Mouse (Mus musculus) natural killer cell, adult 2 months (primary cell): Measurements from ENCODE around the gene Ergic1.

Experiments used
- DNase-seq, 2 experiments: peaks; one replicate each; pipeline ENCODE4 v3.0.0; 2022; ENCODE audit warnings: low spot score in 2 of 2

Ergic1 gene

DNA sequence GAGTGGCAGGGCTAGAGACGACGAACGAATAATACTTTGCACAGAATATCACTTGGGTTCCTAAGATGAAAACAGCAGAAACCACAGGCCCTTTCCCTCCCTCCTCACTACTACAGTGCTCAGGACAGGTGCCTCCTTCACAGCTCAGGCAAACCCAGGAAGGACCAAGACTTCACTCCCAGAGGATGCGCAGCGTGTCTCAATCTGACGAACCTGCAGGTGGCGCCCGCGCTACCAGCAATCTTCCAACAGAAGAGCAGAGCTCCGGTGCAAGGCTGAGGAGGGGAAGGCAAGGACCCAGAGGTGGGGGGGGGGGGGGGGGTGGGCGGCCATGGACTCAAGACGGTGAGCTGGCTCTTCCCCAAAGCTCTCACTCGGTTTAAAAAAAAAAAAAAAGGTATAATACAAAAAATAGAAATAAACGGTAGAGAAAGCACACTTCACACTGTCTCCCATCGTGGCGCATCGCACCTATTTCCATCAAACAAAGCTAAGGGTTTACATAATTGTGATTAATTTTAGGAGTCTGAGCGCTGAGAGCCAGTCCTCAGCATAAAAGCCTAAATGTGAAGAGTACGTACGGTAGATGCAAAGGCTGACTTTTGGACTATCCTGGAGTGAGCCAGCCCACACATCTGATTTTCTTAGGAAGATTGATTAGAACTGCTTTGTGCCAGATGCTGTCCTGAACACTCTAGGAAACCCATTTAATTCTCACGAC, 99.1 kb downstream of the Ergic1 start:
- DNase-seq: peak; percentile 59 to 74

DNA sequence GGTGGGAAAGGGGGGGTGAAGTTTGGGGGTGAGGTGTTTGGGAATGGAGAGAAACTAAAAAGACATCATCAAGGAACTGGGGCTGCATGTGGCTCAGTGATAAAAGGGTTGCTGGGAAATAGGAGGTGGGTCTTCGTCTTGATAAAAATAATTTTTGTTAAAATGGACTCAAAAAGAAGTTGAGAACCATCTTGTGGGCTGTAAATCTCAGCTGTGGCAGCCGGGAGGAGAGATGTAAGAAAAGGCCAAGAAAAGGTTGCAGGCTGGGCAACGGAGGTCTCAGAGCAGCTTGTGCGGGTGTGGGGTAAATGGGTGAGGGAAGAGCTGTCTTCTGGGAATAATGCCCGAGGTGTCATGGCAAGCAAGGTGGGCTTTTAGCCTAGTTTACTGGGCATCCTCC, 100.9 kb downstream of the Ergic1 start:
- no peak for DNase-seq

DNA sequence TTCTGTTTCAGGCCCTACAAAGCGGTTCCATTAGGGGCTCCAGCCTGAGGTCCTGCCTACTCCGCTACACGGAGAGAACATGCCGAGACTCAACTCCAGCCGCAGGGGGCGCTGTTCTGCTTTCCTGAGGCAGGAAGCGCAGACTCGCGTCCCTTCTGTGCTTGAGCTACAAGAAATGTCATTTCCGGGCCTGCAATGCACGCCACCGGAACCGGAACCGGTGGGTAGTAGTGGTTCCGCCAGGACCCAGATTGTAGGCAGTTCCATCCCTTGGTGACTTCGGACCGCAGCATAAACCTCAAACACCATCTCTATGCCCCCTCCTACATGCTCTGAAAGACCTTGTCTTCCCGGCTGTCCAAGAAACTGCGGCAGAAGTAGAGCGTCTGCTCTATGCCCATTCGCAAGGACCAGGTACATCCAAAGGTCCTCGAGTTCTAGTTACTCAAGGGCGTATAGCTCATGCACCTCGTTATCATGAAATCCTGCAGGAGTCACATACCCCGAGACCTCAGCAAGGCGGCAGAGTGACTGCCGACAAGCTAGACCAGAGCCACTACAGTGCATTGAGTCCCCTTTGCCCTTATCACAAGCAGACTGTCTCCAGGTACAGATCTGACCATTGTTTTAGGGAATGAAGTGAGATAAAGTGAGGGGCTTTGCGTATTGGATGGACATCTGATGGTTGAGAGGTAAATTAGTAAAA, 101.8 kb downstream of the Ergic1 start, which contains the start of gene Atp6v0e:
Gene Atp6v0e, plus strand, starts transcription at position 254 of the 706 bp plus-strand sequence.
- peak; percentile 90 to 94 for DNase-seq

DNA sequence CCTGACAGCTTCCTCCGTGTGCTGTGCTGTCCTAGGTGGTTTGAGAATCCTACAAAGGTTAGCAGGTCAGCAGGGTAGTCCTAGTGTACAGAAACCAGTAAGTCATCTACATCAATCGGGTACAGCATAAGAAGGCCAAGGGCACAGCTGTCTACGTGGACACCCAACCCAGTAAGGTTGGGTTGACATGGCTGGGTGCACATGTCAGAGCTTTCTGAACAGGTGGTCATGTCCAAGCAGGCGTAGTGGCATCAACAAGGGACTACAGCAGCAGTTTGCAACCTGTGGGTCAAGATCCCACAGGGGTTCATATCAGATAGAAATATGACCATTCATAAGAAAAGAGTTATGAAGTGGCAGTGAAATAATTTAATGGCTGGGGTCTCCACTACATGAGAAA, 104.3 kb downstream of the Ergic1 start:
- DNase-seq: no peak

DNA sequence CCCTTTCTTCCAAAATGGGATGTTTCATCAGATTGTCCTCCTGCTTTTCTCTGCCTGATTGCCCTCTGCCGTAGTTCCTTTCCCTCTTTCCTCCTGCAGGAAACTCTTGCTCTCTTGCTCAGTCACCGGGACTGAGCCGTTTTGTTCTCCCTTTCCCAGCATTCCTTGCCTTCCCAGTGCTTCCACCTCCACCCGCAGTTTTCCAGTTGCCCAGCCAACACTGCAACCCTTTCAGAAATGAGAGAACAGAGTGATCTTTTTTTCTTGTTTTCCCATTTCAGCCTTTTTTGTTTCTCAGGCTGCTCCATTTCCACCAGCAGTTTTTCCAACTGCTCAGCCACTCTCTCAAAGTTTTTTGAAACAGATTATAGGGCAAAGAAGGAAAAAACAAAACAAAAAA, 110.0 kb downstream of the Ergic1 start:
- DNase-seq: no peak

DNA sequence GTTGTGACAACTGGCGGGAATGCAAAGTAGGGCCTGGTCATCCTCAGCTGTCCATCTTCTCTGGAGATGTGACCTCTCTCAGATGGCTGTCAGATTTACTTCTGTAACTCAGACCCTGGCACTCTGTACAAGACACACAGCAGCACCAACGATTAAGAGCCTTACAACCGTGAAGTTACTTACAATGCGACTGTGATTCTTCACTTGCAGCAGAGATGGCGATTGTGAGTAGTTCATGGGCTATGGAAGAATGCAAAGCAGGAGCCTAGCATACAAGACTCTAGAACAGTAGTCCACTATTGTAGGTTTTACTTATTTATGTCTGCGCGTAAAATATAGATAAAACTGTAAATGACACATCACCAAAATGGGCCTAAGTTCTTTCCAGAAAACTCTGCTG, 114.6 kb downstream of the Ergic1 start:
- no peak for DNase-seq

DNA sequence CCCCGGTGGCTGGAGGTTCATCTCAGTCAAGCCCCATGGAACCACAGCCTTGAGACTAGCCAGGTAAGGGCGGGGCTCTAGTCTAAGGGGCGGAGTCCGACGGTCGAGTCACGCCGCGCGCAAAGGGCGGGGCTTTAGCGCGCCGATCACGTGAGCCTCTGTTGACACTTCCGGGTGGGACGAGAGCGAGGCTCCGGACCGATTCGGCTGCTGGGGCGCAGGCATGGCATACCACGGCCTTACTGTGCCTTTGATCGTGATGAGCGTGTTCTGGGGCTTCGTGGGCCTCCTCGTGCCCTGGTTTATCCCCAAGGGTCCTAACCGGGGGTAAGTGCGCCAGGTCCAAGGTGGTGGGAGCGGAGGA, 114.9 kb downstream of the Ergic1 start:
- DNase-seq: peak; percentile 87 to 92

DNA sequence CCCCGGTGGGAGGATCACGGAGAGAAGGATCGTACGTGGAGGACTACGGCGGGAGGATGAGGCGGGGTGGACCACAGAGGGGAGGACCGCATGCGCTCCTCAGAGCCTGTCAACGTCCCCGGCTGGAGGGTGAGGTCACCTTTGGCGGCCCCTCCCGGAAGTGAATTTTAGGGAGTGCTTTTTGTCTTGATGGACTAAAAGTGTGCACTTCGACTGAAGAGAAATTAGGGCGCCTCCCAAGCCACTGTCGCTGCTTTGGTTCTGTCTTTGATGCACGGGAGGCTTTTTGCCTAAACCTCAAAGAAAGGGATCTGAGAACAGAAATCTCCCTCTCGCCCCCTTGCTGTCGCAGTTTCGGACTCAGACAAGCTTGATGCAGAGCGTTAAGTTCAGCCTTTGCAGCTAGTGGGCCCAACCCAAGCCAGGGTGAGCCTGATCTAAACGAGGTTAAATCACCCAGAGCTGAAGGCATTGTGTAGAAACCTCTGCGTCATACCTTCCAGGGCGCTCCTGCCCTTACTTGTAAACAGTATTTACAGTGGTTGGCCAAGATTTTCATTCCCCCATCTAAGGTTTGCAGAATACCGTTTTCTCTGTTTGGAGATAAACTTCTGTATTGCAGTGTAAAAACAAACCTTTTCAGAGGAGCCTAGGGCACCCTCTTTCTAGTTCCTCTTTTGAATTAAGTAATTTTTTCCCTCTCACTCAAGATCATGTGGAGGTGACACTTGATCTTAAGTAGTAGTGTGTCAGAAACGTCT, 115.5 kb downstream of the Ergic1 start:
- peak in 1 of 2 experiments; percentile 62 for DNase-seq

DNA sequence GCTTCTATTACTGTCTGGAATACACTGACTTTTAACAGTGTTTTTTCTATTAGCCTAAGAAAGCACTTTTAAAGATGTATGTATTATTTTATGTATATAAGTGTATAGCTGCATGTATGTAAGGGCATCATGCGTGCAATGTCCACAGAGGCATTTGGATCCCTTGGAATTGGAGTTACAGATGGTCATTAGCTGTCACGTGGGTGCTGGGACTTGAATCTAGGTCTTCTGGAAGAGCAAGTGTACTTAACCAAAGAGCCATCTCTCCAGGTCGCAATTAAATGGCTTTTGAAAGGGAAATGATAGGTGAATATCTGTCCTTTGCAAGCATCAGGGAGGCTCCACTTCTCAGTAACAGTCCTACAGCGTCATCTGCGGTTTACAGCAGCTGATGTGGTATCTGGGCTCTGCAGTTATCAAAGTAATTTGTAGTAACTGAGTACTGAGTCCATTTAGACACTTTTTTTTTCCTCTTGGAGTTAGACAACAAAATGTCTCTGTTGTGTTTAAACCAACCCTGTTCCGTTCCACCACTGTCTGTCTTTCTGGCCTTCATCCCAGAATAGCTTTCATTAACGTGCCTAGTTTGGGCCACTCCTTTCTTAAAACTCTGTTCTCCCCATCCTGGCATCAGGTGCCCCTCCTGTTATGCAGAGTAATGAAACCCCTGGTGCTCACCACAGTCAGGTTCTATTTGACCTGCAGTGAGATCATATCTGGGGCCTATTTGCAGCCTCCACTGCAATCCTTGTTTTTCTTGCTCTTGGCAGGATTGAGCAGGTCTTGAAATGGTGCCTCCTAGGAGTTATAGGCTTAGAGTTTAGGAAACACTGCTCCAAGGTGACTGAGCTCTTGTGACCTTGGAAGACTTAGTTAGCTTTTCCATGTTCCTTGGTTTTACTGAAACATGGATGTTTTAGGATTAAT, 116.7 kb downstream of the Ergic1 start:
- DNase-seq: peak in 1 of 2 experiments; percentile 23

DNA sequence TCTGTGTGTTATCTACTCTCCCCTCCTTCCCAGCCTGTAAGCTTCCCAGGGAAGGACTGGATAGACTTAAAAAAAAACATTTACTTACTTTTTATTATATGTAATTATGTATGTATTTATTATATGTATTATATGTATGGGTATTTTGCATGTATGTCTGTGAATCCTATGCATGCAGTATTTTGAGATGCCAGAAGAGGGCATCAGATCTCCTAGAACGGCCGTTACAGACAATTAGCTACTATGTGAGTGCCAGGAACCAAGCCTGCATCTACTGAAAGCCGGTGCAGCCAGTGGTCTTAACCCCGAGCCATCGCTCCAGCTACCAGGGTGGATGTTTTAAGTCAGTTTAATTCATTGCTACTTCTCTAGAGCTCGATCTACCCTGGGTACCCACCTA, 120.0 kb downstream of the Ergic1 start:
- DNase-seq: no peak

DNA sequence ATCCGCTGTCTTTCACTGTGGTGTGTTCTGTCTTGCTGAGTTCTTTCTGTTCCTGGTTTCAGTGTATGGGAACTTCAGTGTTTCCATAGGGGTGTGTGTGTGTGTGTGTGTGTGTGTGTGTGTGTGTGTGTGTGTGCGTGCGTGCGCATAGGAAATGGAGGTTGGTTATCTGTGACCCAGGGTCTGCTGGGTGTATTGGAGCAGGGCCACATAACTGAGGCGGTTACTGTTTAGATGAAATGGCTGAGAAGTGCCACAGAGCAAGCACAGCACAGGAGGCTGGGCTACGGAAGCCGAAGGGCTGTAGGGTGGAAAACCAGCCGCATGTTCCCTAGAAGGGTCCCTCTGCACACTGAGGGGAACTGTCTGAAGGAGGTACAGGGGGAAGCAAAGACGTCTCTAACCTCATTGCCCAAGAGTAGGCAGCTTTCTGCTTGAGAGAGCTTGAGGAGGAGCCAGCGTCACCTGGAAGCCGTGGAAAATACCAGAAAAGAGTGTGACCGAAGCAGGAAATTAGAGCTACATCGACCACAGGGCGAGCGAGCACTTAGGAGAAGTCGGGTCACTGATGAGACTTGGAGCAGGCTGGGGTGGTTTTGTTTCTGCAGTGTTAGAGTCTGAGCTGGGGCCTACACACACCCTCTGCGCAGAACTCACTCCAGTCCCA, 125.2 kb downstream of the Ergic1 start:
- DNase-seq: no peak

DNA sequence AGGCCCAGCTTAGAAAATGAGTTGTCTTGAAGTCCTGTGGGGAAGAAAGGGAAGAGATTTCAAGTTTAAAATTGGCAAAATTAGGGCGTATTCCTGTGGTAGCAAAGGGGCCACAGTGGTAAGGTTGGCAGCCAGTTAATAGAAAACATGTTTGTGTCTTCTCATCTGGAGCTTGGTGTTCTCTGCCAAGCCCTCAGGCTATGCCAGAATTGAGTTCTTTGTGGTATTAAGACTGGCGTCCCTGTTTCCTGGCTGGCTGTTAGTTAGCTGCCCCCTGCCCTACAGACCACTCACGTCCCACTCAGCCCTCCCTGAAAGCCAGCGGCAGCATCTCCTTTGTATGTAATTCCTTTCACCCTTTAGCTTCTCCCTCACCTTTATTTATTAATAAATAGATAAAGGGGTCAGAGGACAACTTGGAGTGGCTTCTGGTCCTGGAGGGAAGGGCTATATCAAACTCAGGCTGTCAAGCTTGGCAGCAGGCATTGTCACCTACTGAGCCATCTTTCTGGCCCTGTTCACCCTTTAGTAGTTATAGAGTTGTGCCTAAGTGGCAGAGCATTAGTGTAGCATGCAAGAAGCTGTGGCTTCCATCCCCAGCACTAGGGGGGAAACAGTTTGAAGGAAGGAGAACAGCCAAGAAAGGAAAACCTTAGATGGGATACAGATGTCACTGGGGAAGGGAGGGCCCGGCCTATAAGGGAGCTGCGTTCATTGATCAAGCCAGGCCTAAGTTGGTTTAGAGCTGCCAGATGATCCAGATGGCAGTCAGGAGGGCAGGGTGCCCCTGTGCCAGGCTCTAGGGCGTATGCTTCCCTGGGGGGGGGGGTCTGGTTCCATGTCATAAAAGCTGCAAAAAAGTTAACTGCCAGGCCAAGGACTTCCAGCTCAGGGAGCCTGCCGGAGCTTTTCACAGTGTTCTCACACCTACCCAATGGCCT, 127.8 kb downstream of the Ergic1 start:
- DNase-seq: no peak

DNA sequence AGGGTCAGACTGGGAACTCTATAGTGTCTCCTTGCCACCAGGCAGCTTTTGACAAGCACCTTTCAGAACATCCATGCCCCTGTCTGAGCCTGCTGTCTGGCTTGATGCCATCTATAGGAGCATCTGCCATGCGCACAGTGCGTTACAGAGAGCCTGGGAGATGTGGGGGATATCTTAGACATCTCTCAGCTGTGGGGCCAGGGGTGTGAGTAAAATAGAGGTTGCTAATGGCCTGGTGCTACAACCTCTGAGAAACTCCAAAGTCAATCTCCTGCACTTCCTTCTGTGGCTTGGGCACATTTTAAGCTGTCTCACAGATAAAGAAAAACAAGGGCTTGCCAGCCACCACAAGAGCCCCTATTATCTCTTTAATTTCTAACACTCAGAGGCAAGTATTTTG, 128.5 kb downstream of the Ergic1 start:
- no peak for DNase-seq

DNA sequence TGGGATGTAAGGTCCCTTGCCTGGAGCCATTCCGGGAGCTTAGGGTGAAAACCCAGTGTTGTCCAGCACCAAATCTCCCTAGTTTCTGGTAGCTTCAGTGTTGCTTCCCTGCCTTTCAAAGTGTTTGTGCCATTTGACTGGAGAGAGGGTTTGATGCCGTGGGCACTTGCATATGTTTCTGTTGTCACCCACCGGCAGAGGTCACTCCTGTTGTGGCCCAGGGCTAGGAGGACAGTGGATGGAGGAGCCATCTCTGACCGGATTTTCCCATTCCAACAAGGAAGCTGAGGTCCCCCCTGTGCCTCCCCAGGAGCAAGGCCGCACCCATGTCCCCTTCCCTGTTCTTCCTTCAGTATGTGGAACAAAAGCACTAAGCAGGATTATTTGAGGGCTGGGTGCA, 128.9 kb downstream of the Ergic1 start:
- DNase-seq: no peak

DNA sequence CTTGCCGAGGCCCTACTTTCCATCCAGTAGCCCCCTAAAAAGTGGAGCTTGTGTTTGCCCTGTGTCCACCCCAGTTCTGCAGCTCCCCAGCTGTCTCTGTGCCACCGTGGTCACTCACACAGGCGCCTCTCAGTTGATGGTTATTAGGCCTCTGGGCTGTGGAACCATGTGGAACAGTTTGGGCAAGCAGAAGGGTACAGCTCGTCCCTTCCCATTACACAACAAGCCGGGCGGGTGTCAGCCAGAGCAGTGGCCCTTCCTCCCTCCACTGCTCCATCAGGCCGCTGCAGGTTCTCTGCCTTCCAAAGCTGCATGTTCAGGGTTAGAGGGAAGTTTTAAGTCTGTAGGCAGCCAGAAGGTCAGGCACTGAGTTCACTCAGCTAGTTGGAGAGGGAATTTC, 129.8 kb downstream of the Ergic1 start:
- DNase-seq: no peak

DNA sequence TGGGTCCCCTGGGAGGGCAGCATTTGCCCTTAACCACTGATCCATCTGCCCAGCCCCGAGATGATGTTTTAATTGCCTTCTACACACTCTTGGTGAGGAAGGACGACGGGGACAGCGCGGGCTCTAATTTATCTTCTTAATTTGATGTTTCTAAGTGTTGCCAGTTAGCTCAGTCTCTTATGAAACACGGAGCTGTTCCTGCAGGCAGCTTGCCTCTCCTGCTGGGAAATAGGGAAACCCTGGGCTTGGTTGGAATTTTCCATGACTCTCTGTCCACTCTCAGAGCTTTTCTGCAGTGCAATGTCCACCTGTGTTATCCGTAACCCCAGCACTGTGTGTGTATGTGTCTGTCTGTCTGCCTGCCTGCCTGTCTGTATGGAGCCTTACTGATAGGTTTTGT, 132.1 kb downstream of the Ergic1 start:
- no peak for DNase-seq

DNA sequence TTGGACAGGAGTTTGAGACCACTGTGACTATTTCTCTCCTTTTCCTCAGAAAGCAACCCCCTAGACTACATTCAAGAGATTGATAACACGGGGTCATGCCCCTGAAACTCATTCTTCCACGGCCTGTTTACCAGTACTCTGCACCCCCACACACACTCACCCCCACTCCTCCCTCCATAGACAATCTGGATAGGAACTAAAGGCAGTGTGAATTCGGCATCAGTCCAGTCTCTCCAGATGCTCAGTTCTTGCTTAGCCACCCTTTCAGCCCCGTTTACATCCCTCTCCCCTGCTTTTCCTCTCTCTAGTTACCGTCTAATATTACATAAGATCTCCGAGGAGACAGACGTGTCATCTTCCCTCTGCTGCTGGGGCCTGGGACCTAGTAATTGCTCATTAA, 132.9 kb downstream of the Ergic1 start:
- no peak for DNase-seq

DNA sequence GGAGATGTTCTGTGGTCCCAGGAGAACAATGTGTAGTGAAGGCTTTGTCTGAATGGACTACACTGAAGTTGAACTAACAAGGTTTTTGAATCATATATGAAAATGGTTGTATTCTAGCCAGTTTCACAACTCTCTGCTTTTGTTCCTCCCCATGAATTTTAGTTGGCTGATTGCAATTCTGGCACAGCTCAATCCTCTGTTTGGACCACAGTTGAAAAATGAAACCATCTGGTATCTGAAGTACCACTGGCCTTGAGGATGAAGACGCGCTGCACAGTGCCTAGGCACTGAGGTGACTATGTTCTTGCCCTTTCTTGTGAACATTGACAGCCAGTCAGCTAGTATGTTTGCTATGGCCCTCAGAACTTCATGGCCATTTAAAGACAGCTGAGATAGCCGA, 133.9 kb downstream of the Ergic1 start:
- DNase-seq: no peak

DNA sequence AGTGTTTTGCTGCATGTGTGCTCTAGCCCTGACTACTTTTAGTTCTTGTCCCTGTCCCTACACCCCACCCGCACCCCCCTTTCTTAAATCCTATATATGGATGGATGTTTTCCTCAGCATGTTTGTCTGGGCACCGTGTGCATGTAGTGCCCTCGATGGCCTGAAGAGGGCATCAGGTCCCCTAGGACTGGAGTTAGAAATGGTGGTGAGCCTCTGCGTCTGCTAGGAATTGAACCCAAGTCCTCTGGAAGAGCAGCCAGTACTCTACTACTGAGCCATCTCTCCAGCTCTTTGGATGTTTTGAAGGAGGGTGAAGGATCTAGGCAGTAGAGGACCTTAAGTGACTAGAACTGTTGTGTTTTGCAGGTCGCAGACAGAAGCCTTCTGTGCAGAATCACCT, 137.6 kb downstream of the Ergic1 start:
- peak in 1 of 2 experiments; percentile 26 for DNase-seq
